Mouse (Mus musculus) left cerebral cortex, postnatal 4 days (tissue): Measurements from ENCODE around the gene Atp8b3. TPM values are rescaled to one million over a fixed set of nuclear protein-coding genes. Genes with fewer than 3 reads are reported as not detected.

Source experiments
- DNase-seq: peaks from one replicate; pipeline ENCODE4 v3.0.0-alpha.2; 2022
- intact Hi-C: fragments of 180-260 bp; cut with DNase I; formaldehyde crosslinking; loops from one replicate; pipeline ENCODE4 v1.15.1; 2025
- total RNA-seq, 2 experiments: library from RNA; stranded (reverse); gene quantifications; 2 replicates each; pipeline ENCODE4 v1.2.3; 2021

The Atp8b3 gene
- total RNA-seq, 2 experiments from 2014 or later, result 0.14 to 0.20 TPM

DNA sequence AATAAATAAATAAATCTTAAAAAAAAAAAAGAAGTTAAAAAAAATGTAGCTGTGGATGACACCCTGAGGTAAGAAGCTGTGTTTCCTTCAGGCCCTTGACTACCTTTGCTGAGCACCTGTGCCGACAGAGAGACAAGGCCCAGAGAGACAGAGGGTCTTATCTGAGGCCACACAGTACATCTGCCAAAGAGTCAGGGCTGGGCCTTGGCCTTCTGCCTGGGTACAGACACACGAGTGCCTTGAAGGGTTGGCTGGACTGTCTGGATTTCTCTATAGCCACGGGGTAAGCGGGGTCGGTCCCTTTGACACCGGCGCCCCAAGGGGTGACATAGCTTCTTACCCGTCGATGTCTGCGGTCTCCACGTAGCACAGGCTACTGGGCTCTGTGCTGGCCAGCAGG lies 6.1 kb downstream of the Atp8b3 start:
- DNase-seq, result no peak
- intact Hi-C loops, result no loop called here

DNA sequence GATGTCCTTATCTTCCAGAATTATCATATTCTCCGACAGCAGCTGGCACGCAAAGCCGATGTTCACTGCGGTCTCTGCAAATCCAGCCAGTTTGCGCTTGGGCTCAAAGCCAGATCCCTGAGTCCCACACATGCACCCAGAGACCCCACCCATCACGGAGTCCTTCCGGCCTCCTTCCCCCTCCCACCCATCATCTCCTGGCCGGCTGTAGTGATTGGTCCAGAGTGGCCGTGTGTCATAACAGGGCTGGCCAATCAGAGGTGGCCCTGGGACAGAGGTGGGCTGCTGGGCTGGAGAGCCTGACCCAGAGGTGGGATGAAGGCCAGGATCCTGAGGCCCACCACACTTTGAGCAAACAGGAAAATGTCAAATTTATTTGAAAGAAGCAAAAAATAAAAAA lies 12.8 kb downstream of the Atp8b3 start:
- peak; percentile 58 for DNase-seq

GRCm38 (mm10) chr10:80523299-80523698 lies 15.6 kb downstream of the Atp8b3 start:
- no peak for DNase-seq

More for the DNA sequence above, 12.8 kb downstream of the Atp8b3 start:
- intact Hi-C loops, result no loop called here

DNA sequence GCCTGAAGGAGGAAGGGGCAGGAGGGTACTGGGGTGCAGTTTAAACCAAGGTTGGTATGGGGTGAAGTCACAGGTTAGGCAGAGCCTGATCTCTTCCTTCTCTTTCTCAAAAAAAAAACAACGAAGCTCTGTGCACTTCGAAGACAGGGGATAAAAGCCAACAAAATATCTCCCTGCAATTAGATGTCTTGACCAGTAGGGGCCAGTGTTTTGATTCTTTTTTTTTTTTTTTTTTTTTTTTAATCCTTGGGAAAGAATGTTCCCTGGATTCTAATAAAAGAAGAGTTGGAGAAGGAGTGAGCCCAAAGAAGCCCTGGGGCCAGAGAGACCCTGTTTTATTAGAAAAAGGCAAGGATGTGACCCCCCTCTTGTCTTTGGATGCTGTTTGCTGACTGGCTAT lies 19.6 kb downstream of the Atp8b3 start:
- intact Hi-C loops, result no loop called here
- no peak for DNase-seq

More at GRCm38 (mm10) chr10:80523299-80523698, 15.6 kb downstream of the Atp8b3 start:
- intact Hi-C loops, result no loop called here

- intact Hi-C loops, result no loop called here
- DNase-seq, result no peak
These were observed 25.2 kb downstream of the Atp8b3 start for GRCm38 (mm10) chr10:80513739-80514138.

GRCm38 (mm10) chr10:80510273-80510660 lies 28.7 kb downstream of the Atp8b3 start:
- DNase-seq, result no peak
- intact Hi-C loops, result no loop called here

DNA sequence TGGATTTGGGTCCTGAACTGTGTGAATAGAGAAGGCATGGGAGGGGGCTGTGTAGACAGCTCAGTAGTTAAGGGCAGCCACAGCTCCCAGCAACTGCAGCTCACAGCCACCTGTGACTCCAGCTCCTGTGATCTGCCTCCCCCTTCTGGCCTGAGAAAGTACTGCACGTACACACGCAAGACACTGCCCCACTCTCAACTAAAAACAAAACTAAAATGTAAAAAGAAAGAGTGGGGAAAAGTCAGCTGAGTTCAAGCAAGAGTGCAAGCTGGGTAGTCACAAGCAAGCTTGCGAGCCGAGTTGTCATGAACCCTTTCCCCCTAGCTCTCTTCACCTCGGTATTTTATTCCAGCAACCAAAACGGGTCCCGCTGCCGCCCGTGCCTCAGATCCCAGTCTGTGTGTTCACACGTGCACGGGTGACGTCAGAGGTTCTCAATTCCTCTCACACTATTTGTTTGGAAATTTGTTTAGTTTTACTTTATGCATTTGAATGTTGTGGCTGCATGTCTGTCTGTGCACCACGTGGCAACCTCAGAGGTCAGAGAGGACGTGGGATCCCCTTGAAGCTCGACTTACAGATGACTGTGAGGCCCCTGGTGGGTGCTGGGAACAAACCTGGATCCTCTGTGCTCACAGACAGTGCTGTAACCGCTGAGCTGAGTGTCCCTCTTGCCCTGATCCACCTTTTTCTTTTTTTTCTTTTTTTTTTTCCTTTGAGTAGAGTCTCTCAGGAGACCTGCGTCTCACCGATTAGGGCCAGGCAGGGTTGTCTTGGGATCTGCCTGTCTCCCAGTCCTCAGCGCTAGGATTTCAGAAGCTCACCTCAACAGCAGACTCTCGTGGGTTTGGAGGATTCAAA lies 29.3 kb downstream of the Atp8b3 start:
- intact Hi-C loops, result loop anchor here (5.0 kb wide), 1 partner anchor 62 kb away; no protein-coding TSS in a partner anchor
- peak; percentile 82 for DNase-seq

DNA sequence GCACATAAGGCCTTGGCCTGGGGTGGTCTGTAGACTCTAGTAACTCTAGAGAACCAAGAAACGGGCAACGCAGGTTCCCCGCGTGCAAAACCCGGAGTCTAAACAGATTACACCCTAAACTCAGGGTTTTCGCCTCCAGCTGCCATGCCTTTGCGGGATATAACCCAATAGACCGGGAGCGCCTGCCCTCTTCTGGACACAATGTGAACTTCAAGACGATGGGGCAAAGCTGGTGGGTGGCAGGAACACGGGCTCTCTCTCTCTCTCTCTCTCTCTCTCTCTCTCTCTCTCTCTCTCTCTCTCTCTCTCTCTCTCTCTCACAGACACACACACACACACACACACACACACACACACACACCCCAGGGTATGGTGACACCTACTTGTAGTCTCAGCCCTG lies 32.7 kb downstream of the Atp8b3 start:
- DNase-seq, result peak; percentile 65
- intact Hi-C loops, result loop anchor here (5.0 kb wide), 1 partner anchor 59 kb away; no protein-coding TSS in a partner anchor

DNA sequence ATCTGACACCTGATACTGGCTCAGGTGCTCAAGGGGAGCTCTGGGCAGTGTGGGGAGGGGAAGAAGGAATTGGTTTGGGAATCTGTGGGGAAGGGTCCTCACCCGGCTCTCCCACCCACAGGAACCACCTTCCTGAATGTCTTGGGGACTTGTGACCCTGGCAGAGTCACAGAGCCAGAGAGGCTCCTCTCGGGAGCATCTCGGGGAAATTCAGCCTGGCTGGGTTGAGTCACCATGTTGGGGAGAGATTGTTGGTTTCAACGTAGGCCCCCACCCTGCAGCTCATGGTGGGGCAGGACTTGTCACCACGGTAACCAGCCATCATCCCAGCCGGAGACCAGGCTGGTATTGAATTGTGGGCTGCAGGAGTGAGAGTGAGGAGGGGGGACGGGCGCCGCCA lies 34.2 kb downstream of the Atp8b3 start:
- no peak for DNase-seq
- intact Hi-C loops, result loop anchor here (5.0 kb wide), 1 partner anchor 57 kb away; no protein-coding TSS in a partner anchor

DNA sequence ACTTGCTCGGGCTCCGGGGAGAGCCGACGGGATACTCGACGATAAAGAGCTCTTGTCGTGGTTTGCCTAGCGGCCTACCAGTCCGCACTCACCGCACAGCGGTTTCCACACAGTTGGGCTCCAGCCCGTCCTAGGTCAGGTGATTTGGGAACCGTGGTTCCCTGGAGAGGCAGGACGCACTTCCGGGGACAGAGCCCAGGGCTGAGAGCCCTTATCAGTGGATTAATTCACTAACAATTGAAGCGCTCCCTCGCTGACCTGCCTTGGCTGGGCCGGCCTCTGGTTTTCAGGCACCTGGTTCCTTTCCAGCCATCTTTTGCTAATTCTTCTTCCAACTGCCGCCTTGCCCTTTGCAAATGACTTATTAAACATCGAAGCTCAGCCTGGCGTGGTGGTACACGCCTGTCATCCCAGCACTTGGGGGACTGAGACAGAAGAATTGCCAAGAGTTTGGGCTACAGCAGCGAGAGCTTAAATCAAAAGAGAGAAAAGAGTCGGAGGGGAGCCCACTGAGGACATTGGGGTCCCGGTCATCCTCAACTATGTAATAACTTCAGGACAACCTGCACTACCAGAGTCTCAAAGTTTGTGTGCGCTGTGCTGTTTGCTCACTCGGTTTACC lies 35.2 kb downstream of the Atp8b3 start:
- DNase-seq, result no peak
- intact Hi-C loops, result no loop called here

DNA sequence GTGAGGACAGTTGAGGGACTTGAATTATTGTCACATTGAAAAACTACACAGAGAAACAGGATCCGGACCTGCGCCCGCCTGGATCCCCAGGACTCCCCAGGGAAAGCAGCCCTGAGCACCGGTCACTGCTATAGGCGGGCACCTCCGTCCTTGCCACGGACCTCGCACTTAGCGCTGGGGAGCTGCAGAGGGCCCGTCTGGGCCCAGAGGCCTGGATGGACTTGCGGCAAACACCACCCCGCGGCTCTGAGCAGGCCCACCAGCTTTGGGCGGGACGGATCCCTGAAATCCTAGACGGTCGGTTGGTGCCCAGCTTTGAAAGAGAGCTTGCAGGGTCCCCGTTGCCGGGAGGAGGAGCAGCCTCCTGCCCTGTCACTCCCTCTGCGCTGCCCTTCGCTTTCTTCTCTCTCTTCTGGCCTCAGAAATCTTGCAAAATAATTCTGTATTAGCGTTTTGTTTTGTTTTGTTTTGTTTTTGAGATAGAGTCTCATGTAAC lies 36.1 kb downstream of the Atp8b3 start:
- intact Hi-C loops, result no loop called here
- no peak for DNase-seq

DNA sequence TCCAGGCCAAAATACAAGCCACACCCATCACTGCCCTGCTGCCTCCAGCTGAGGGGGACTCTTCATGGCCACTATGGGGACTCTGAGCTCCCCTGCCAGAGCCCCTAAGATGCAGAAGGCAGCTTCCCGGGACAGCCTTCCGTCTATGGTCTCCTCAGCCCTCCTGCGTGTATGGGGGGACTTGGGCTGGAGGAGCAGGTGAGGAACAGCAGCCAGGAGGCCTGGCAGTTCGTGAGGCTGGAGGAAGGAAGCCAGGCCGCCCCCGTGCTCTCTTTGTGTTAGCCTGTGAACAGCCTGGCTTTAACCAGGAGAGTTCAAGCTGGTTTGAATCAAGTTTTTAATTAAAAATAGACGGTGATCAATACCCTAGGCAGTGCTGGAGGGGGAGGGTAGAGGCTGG lies 36.6 kb downstream of the Atp8b3 start:
- intact Hi-C loops, result no loop called here
- no peak for DNase-seq

GRCm38 (mm10) chr10:80496421-80496820 lies 42.5 kb downstream of the Atp8b3 start:
- intact Hi-C loops, result no loop called here
- DNase-seq, result no peak

- no peak for DNase-seq
- intact Hi-C loops, result no loop called here
These were observed 43.0 kb downstream of the Atp8b3 start for GRCm38 (mm10) chr10:80495901-80496300.

DNA sequence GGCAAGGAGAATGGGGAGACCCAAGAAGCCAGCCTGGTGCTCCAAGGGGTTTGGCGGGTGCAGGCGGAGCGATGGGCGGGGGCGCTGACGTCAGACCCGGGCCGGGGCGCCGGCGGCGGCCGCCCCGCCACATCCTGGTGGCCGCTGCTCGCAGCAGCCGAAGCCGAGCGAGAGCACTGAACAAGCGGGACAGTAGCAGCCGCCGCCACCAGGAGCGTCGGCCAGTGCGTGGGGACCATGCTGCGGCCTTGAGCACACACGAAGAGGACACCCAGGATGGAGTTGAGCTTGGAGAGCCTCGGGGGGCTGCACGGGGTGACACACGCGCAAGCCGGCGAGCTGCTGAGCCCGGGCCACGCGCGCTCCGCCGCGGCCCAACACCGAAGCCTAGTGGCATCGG lies 44.2 kb downstream of the Atp8b3 start, which contains the start of gene Onecut3:
Gene Onecut3 (plus strand): TSS at position 104 of the 400 bp plus-strand sequence.
- intact Hi-C loops, result no loop called here
- DNase-seq, result no peak

GRCm38 (mm10) chr10:80490051-80490450 lies 48.9 kb downstream of the Atp8b3 start:
- intact Hi-C loops, result no loop called here
- no peak for DNase-seq

DNA sequence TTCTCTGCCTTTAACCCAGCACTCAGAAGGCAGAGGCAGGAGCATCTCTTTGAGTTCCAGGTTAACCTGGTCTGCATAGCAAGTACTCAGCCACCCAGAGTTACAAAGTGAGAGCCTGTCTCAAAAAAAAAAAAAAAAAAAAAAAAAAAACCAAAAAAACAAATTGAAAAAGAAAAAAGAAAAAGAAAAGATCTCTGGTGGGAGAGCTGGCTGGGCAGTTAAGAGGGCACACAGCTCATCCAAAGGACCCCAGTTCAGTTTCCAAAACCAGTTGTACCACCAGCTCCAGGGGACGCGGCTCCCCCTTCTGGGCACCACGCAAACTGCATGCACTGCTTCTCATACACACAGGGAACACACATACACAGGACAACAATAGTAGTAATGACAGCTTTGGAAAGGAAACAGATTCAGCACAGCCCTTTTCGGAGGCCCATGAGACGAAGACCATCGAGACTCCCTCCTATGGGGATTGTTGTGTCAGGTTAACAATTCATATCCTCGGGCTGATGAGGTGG lies 52.0 kb downstream of the Atp8b3 start:
- intact Hi-C loops, result no loop called here
- peak; percentile 25 for DNase-seq

- DNase-seq, result no peak
- intact Hi-C loops, result no loop called here
These were observed 57.9 kb downstream of the Atp8b3 start for GRCm38 (mm10) chr10:80481002-80481401.

GRCm38 (mm10) chr10:80478531-80478930 lies 60.4 kb downstream of the Atp8b3 start:
- no peak for DNase-seq
- intact Hi-C loops, result no loop called here

- DNase-seq, result peak; percentile 94
- intact Hi-C loops, result no loop called here
These were observed 63.5 kb downstream of the Atp8b3 start for GRCm38 (mm10) chr10:80475290-80475959.
